Mouse (Mus musculus): ENCODE data around the gene Gphb5.

The Gphb5 gene

GRCm38 (mm10) chr12:75389308-75390135, 27.1 kb downstream of the Gphb5 start:
- DNase-seq, result peak; percentile 55

DNA sequence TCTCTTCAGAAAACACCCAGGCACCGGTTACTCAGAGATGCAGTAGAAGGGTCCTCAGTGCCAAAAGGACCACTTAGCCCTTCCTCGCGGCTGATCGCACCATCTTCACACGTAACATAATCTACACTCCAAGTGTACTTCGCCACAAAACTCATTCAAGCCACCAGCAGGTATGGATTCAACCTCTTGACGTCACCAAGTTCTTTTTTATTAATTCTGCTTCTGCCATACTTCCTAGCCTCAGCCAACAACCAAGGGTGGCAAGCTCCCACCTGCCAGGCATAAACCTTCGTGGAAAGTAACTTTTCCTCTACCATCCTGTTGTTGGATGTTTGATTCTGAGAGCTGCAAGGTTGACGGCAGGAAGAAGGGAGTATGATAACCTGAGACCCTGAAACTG, 28.1 kb downstream of the Gphb5 start:
- no peak for DNase-seq

DNA sequence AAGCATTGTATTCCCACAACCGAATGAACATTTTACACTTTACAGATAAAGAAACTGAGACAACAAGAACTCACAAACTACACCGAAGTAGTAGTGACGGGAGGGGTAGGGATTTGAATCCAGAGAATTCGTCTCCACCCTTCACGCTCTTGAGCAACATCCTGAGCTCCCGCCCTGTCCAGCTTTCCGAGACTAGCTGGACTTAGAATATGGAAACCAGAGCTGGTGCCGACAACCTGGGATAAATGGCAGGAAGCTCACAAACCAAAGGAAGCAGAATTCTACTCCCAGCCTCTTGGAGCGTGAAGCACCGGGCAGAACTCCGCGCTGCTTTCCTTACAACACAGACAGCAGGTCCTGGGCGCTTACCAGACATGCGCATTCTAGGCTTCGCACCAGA, 28.7 kb downstream of the Gphb5 start:
- no peak for DNase-seq

- no peak for DNase-seq
Observed at GRCm38 (mm10) chr12:75387156-75387555, 29.4 kb downstream of the Gphb5 start.

GRCm38 (mm10) chr12:75386731-75387130, 29.9 kb downstream of the Gphb5 start:
- DNase-seq, result no peak

DNA sequence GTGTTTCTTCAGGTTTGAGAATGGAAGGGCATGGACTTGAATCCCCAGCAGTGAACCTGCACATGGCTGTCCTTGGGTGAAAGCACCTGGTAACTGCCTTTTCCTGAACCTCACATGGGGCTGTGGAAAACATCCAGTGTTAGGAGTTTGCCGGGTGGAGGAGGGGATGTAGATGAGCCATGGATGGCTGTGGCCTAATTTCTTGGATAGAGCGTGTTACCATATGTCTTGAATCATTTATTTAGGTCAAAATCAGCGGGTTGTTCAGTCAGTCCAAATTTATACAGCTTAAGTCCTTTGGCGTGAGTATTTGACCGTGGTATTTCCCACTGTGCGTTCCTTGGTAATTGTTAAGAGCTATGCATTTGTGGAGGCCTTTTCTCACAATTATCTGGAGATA, 40.5 kb downstream of the Gphb5 start:
- no peak for DNase-seq

- no peak for DNase-seq
Observed at GRCm38 (mm10) chr12:75375060-75375459, 41.5 kb downstream of the Gphb5 start.

- peak; percentile 21 for DNase-seq
Observed at GRCm38 (mm10) chr12:75374437-75374836, 42.1 kb downstream of the Gphb5 start.

DNA sequence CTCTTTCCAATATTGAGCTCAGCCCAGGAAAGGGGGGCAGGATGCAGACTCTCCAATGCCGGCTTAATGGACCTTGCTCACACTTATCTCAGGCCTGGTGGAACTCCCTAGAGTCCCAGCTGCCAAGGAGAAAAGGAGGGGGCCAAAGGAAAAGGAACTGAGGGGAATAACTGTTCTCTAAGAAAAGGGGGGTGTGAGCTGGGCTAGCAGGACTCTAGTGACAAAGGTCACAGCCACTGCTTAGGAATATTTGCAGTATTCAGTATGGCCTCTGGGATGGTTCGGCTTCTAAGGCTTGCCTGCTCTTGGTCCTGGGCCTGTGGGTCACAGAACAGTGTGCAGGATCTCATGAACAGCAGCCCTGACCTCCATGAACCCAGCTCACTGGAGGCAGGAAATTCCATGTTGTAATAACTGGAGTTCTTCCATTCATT, 47.1 kb downstream of the Gphb5 start:
- no peak for DNase-seq

GRCm38 (mm10) chr12:75368527-75368926, 48.1 kb downstream of the Gphb5 start:
- DNase-seq, result no peak

- no peak for DNase-seq
Observed at GRCm38 (mm10) chr12:75367371-75367770, 49.2 kb downstream of the Gphb5 start.

- DNase-seq, result no peak
Observed at GRCm38 (mm10) chr12:75365621-75366124, 50.9 kb downstream of the Gphb5 start.

GRCm38 (mm10) chr12:75364416-75364815, 52.2 kb downstream of the Gphb5 start:
- no peak for DNase-seq

GRCm38 (mm10) chr12:75362456-75362855, 54.1 kb downstream of the Gphb5 start:
- no peak for DNase-seq

All from right cerebral cortex, adult 18-20 months (tissue).